Mouse (Mus musculus): ENCODE data around the gene Ucn2.

DNA sequence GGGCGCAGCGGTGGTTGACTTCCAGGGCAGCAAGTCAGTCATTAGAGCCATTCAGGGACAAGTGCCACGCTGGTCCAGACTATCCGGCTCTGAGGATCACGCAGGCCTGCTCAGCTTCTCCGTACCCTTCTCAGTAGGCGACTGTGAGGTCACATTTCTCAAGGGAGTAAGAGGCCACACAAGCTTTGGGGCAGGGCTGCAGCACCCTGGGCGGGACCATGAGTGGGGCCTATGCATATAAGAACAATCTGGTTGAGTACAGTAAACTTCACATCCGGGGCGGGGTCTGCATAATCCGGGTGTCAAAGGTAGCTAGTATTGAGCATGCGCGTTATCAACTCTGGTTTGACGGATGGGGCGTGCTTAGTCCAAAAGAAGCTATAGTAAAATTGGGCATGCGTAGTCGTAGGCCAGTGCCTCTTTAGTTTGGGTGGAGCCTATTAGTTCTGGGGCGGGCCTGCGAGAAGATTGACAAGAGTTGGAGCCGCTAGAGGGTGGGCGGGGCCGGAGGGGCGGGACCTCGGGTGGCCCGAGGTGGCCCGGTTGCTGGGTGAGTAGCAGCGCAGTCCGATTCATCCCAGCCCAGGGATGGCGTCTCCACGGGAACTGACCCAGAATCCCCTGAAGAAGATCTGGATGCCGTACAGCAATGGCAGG lies 5.7 kb downstream of the Ucn2 start, which contains the start of gene Pfkfb4:
- TF ChIP-seq CTCF (IDR thresholded peaks at IDR 0.05; ENCODE audit: low read depth) (no peak), EP300 (optimal IDR thresholded peaks at IDR 0.05) (no peak)
